Mouse (Mus musculus): ENCODE results near the gene Hist1h2ac. TPM values are rescaled to one million over a fixed set of nuclear protein-coding genes. Genes with fewer than 3 reads are reported as not detected.

The Hist1h2ac gene
- total and polyA plus RNA-seq, 2 experiments from 2014 or later, result 0.49 to 62.8 TPM

GRCm38 (mm10) chr13:23699767-23700166 lies 16.0 kb upstream of the Hist1h2ac start:
- H3K4me2 ChIP-seq (ENCODE audit: low read depth, low read length), result no peak overlapping the region
- ATAC-seq (ENCODE audit: insufficient read depth, low read depth) (no peak), DNase-seq (ENCODE audit: low spot score) (no peak)
- no peak overlapping the region for H3K27ac ChIP-seq (ENCODE audit: low read depth)
- WGBS, result 54% methylated on average over 3 of the region's 3 CpGs
- no peak overlapping the region for H3K4me3 ChIP-seq (ENCODE audit: low read depth, low read length)
- H3K9me3 ChIP-seq (replicated peaks; ENCODE audit: control insufficient read depth, low read length), result no peaks in the 10 kb centered on the region
- 0 out of 2 replicates have a peak, but pooled peaks cover 6% of the 10 kb centered on the region for H3K4me1 ChIP-seq (ENCODE audit: control insufficient read depth, insufficient read depth)
- no peaks in the 10 kb centered on the region for H3K36me3 ChIP-seq (replicated peaks; ENCODE audit: control insufficient read depth, insufficient read depth, low read length)
- H3K27me3 ChIP-seq (ENCODE audit: control insufficient read depth, insufficient read depth, low read length), result no peaks in the 10 kb centered on the region
- TF ChIP-seq CTCF (IDR thresholded peaks at IDR 0.05; ENCODE audit: low read depth), result no peak
- no peak for TF ChIP-seq EP300 (IDR thresholded peaks at IDR 0.05; ENCODE audit: low read depth)
- no peak overlapping the region for H3K9ac ChIP-seq (replicated peaks; ENCODE audit: low read depth, low read length)

GRCm38 (mm10) chr13:23698996-23699395 lies 15.2 kb upstream of the Hist1h2ac start:
- TF ChIP-seq EP300 (IDR thresholded peaks at IDR 0.05; ENCODE audit: low read depth), result no peak
- TF ChIP-seq CTCF (IDR thresholded peaks at IDR 0.05; ENCODE audit: low read depth), result no peak
- peak overlapping the region; percentile 16; the same call in 1 of the 2 replicates for H3K4me3 ChIP-seq (ENCODE audit: low read depth, low read length)
- no peaks in the 10 kb centered on the region for H3K9me3 ChIP-seq (replicated peaks; ENCODE audit: control insufficient read depth, low read length)
- 0 out of 2 replicates have a peak, but pooled peaks cover 6% of the 10 kb centered on the region for H3K4me1 ChIP-seq (ENCODE audit: control insufficient read depth, insufficient read depth)
- H3K4me2 ChIP-seq (ENCODE audit: low read depth, low read length), result peak overlapping the region; percentile 79; the same call in 1 of the 2 replicates
- DNase-seq (ENCODE audit: low spot score) (no peak), ATAC-seq (ENCODE audit: insufficient read depth, low read depth) (no peak)
- H3K36me3 ChIP-seq (replicated peaks; ENCODE audit: control insufficient read depth, insufficient read depth, low read length), result no peaks in the 10 kb centered on the region
- peak overlapping the region; percentile 92; the same call in 1 of the 2 replicates for H3K27ac ChIP-seq (ENCODE audit: low read depth)
- WGBS, result 60% methylated on average over 6 of the region's 6 CpGs
- H3K27me3 ChIP-seq (ENCODE audit: control insufficient read depth, insufficient read depth, low read length), result no peaks in the 10 kb centered on the region
- no peak overlapping the region for H3K9ac ChIP-seq (replicated peaks; ENCODE audit: low read depth, low read length)

- peak; percentile 93 for ATAC-seq (ENCODE audit: insufficient read depth, low read depth)
- H3K9ac ChIP-seq (replicated peaks; ENCODE audit: low read depth, low read length), result peak within 1 kb of the TSS; percentile 65
These were observed 14.5 kb upstream of the Hist1h2ac start, which contains the start of gene Hist1h4c for GRCm38 (mm10) chr13:23698300-23698693. TSS of gene Hist1h4c (minus strand) at chr13:23698454.

GRCm38 (mm10) chr13:23697491-23698299 lies 13.9 kb upstream of the Hist1h2ac start:
- Histone ChIP-seq H3K9me3 (replicated peaks; ENCODE audit: control insufficient read depth, low read length) (no peaks in the 10 kb centered on the region), H3K4me1 (ENCODE audit: control insufficient read depth, insufficient read depth) (0 out of 2 replicates have a peak, but pooled peaks cover 6% of the 10 kb centered on the region), H3K9ac (replicated peaks; ENCODE audit: low read depth, low read length) (peak overlapping the region; percentile 65), H3K36me3 (replicated peaks; ENCODE audit: control insufficient read depth, insufficient read depth, low read length) (no peaks in the 10 kb centered on the region), H3K27ac (ENCODE audit: low read depth) (peak overlapping the region; percentile 92), H3K4me2 (ENCODE audit: low read depth, low read length) (peak overlapping the region; percentile 79), H3K27me3 (ENCODE audit: control insufficient read depth, insufficient read depth, low read length) (no peaks in the 10 kb centered on the region), H3K4me3 (ENCODE audit: low read depth, low read length) (peak overlapping the region; percentile 50)
- peak; percentile 78 for DNase-seq (ENCODE audit: low spot score)
- no peak for TF ChIP-seq EP300 (IDR thresholded peaks at IDR 0.05; ENCODE audit: low read depth)
- peak; percentile 78 for TF ChIP-seq CTCF (IDR thresholded peaks at IDR 0.05; ENCODE audit: low read depth)
- WGBS, result under 1% methylated on average over 24 of the region's 32 CpGs
- peak; percentile 15; the same call in 1 of the 2 replicates for ATAC-seq (ENCODE audit: insufficient read depth, low read depth)

More at GRCm38 (mm10) chr13:23698300-23698693, 14.5 kb upstream of the Hist1h2ac start, which contains the start of gene Hist1h4c:
- peak within 1 kb of the TSS; percentile 92 for H3K27ac ChIP-seq (ENCODE audit: low read depth)
- H3K4me3 ChIP-seq (ENCODE audit: low read depth, low read length), result peak within 1 kb of the TSS; percentile 50
- 0 out of 2 replicates have a peak, but pooled peaks cover 6% of the 10 kb centered on the region for H3K4me1 ChIP-seq (ENCODE audit: control insufficient read depth, insufficient read depth)
- H3K27me3 ChIP-seq (ENCODE audit: control insufficient read depth, insufficient read depth, low read length), result no peaks in the 10 kb centered on the region
- H3K4me2 ChIP-seq (ENCODE audit: low read depth, low read length), result peak within 1 kb of the TSS; percentile 79
- DNase-seq (ENCODE audit: low spot score), result peak; percentile 99
- H3K9me3 ChIP-seq (replicated peaks; ENCODE audit: control insufficient read depth, low read length), result no peaks in the 10 kb centered on the region
- TF ChIP-seq CTCF (IDR thresholded peaks at IDR 0.05; ENCODE audit: low read depth), result no peak
- TF ChIP-seq EP300 (IDR thresholded peaks at IDR 0.05; ENCODE audit: low read depth), result peak; percentile 98
- 0% methylated on average over 16 of the region's 22 CpGs for WGBS
- no peaks in the 10 kb centered on the region for H3K36me3 ChIP-seq (replicated peaks; ENCODE audit: control insufficient read depth, insufficient read depth, low read length)

- no peaks in the 10 kb centered on the region for H3K27me3 ChIP-seq (ENCODE audit: control insufficient read depth, insufficient read depth, low read length)
- H3K4me1 ChIP-seq (ENCODE audit: control insufficient read depth, insufficient read depth), result 0 out of 2 replicates have a peak, but pooled peaks cover 6% of the 10 kb centered on the region
- TF ChIP-seq EP300 (IDR thresholded peaks at IDR 0.05; ENCODE audit: low read depth) (no peak), CTCF (IDR thresholded peaks at IDR 0.05; ENCODE audit: low read depth) (no peak)
- DNase-seq (ENCODE audit: low spot score) (no peak), ATAC-seq (ENCODE audit: insufficient read depth, low read depth) (no peak)
- 58% methylated on average over 15 of the region's 15 CpGs for WGBS
- H3K9me3 ChIP-seq (replicated peaks; ENCODE audit: control insufficient read depth, low read length), result no peaks in the 10 kb centered on the region
- H3K9ac ChIP-seq (replicated peaks; ENCODE audit: low read depth, low read length), result no peak overlapping the region
- H3K27ac ChIP-seq (ENCODE audit: low read depth), result no peak overlapping the region
- no peak overlapping the region for H3K4me3 ChIP-seq (ENCODE audit: low read depth, low read length)
- peak overlapping the region; percentile 14; the same call in 1 of the 2 replicates for H3K4me2 ChIP-seq (ENCODE audit: low read depth, low read length)
- no peaks in the 10 kb centered on the region for H3K36me3 ChIP-seq (replicated peaks; ENCODE audit: control insufficient read depth, insufficient read depth, low read length)
These were observed 12.3 kb upstream of the Hist1h2ac start for GRCm38 (mm10) chr13:23696061-23696474.
